Mouse (Mus musculus): Measurements from ENCODE around the gene Tenm2.

- TF ChIP-seq POLR2A (IDR thresholded peaks at IDR 0.05; ENCODE audit: borderline replicate concordance, low read depth, low read length) (no peak), CTCF (IDR thresholded peaks at IDR 0.05; ENCODE audit: low read depth, low read length) (no peak)
Measured at GRCm38 (mm10) chr11:36604815-36605382, 630.9 kb downstream of the Tenm2 start.

Data from bone marrow macrophage, adult 2 months (primary cell).